Mouse (Mus musculus) ES-E14 (cell line): Measurements from ENCODE around the gene Mmp19. TPM values are rescaled to one million over a fixed set of nuclear protein-coding genes. Genes with fewer than 3 reads are reported as not detected.

Experiments
- DNase-seq: peaks from one replicate; pipeline ENCODE4 v3.0.0-alpha.2; 2013; ENCODE audit warnings: low read depth, low spot score
- H3K27ac ChIP-seq: 2 replicates; pipeline ENCODE4 v1.5.1; 2012; ENCODE audit warnings: low read depth, mild to moderate bottlenecking, low read length, moderate library complexity, mixed read lengths; ENCODE audit not compliant: poor library complexity, insufficient read depth, severe bottlenecking
- H3K36me3 ChIP-seq: 2 replicates; pipeline ENCODE4 v1.6.1; 2012; ENCODE audit warnings: mild to moderate bottlenecking, low read length, moderate library complexity, mixed read lengths; ENCODE audit not compliant: control insufficient read depth, poor library complexity, insufficient read depth, severe bottlenecking
- H3K4me1 ChIP-seq, 2 experiments: fragments of 150-350 bp in 1 of 2; sonication (generic) in 1 of 2; 2 replicates each; pipeline ENCODE4 v1.6.1; 2012; ENCODE audit warnings: low read length in 2 of 2, mild to moderate bottlenecking in 1 of 2, mixed read lengths in 1 of 2; ENCODE audit not compliant: control insufficient read depth in 2 of 2, insufficient read depth in 2 of 2, poor library complexity in 1 of 2
- H3K4me3 ChIP-seq, 2 experiments: fragments of 150-350 bp in 1 of 2; sonication (generic) in 1 of 2; 2 replicates each; pipeline ENCODE4 v1.5.1; 2012; ENCODE audit warnings: low read length in 2 of 2, low read depth in 1 of 2, mild to moderate bottlenecking in 1 of 2, mixed read lengths in 1 of 2; ENCODE audit not compliant: insufficient read depth in 1 of 2, poor library complexity in 1 of 2, severe bottlenecking in 1 of 2
- H3K9ac ChIP-seq: 2 replicates; pipeline ENCODE4 v1.6.1; 2012; ENCODE audit warnings: low read depth, mild to moderate bottlenecking, low read length, mixed read lengths; ENCODE audit not compliant: poor library complexity, insufficient read depth, severe bottlenecking
- H3K9me3 ChIP-seq: fragments of 150-350 bp; sonication (generic); 2 replicates; pipeline ENCODE4 v1.6.1; 2012; ENCODE audit warnings: low read depth, mild to moderate bottlenecking, low read length; ENCODE audit not compliant: control insufficient read depth, insufficient read depth
- CHD2 ChIP-seq: IDR thresholded peaks from 2 replicates; pipeline ENCODE4 v1.6.1; 2014; ENCODE audit warnings: mild to moderate bottlenecking, low read depth, low read length, inconsistent platforms
- HCFC1 ChIP-seq: IDR thresholded peaks from 2 replicates; pipeline ENCODE4 v1.6.1; 2012; ENCODE audit warnings: low read length, inconsistent platforms, borderline replicate concordance; ENCODE audit not compliant: insufficient read depth
- MAFK ChIP-seq: IDR thresholded peaks from 2 replicates; pipeline ENCODE4 v1.6.1; 2014; ENCODE audit warnings: mild to moderate bottlenecking, low read depth, low read length, inconsistent platforms; ENCODE audit not compliant: insufficient read depth
- ZC3H11A ChIP-seq: IDR thresholded peaks from 2 replicates; pipeline ENCODE4 v1.6.1; 2012; ENCODE audit warnings: low read depth, mild to moderate bottlenecking, inconsistent platforms, low read length, borderline replicate concordance
- ZNF384 ChIP-seq: IDR thresholded peaks from 2 replicates; pipeline ENCODE4 v1.6.1; 2012; ENCODE audit warnings: low read depth, low read length, inconsistent platforms
- in situ Hi-C, 2 experiments: fragments of 600-800 bp; cut with MboI; formaldehyde crosslinking; loops; one replicate each; pipeline ENCODE4 v1.15.1; 2025; ENCODE audit warnings: low sequenced_read_pairs in 2 of 2, inconsistent platforms in 1 of 2; ENCODE audit not compliant: unreplicated experiment in 2 of 2
- total RNA-seq: library from RNA; depleted of rRNA; stranded (reverse); fragments of 300-350 nt; gene quantifications from 2 replicates; pipeline ENCODE4 v1.2.3, GENCODE M21; 2012; rRNA removed

The Mmp19 gene
- total RNA-seq: 0.37 and 0.94 TPM in 2 replicates

DNA sequence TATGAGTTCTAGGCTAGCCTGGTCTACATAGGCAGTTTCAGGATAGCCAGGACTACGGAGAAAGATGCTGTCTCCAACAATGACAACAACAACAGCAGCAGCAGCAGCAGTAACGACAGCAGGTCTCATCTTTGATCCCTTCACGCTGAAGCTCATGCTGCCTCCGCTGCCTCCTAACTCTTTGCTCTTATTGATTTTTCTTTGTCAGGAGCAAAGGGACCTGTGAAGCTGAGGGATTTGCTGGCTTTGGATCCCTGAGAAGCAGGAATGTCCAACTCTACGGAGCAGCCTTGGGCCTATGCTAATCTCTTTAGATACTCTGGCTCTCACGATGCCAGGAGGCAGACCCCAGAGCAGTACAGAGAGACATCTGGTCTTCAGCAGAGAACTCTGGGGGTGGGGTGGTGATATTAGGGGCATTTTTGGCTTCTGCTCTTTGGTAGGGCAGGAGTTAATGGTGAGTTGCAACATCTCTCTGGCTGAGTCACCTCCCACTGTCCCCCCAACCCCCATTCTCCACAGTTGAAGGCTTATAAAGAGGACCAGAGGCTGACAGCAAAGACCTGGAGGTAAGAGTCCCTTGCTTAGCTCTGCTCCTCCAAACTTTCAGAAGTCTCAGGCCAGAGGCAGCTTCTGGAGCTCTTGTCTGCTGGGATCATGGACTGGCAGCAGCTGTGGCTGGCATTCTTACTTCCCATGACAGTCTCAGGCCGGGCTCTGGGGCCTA is at the start of gene Mmp19:
Gene Mmp19, plus strand, starts transcription at position 513 of the 727 bp plus-strand sequence.
- Histone ChIP-seq H3K9ac (no peak within 1 kb of the TSS), H3K9me3 (no peaks in the 10 kb centered on the region), H3K4me1 (no peaks in the 10 kb centered on the region; a peak in 2 of 4 replicates), H3K27ac (no peak within 1 kb of the TSS), H3K36me3 (no peaks in the 10 kb centered on the region), H3K4me3 (no peak within 1 kb of the TSS)
- in situ Hi-C loops: no loop called here
- DNase-seq: no peak
- no peak for TF ChIP-seq ZNF384
- no peak for TF ChIP-seq ZC3H11A
- TF ChIP-seq HCFC1: no peak
- no peak for TF ChIP-seq CHD2
- TF ChIP-seq MAFK: no peak

DNA sequence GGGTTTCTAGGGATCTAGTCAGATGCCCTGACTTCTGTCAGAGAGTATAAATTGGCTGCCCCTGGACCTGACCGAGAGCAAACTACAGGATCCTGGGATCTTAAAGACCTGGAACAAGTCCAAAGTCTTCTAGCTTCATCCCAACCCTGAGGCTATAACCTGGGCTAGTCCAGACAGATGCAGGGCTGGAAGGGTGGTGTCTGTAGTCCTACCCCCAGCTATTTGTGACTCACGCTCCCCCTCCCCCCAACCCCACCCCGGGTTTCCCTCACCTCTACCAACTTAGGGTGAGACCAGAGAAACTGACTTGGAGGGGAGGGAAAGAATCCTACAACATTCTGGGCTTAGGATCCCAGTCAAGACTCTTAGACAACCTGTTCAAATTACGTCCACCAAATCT is 48.1 kb upstream of the Mmp19 start:
- H3K4me1 ChIP-seq: peaks cover 14 to 22% of the 10 kb centered on the region in 2 experiments
- no peak overlapping the region; the same call in 1 of the 2 replicates for H3K27ac ChIP-seq
- H3K9me3 ChIP-seq: no peaks in the 10 kb centered on the region
- in situ Hi-C loops: no loop called here
- DNase-seq: no peak
- no peaks in the 10 kb centered on the region for H3K36me3 ChIP-seq
- H3K9ac ChIP-seq: no peak overlapping the region
- TF ChIP-seq HCFC1: no peak
- no peak for TF ChIP-seq CHD2
- TF ChIP-seq ZNF384: no peak
- peak overlapping the region; percentile 82 to 89; a peak in 3 of 4 replicates for H3K4me3 ChIP-seq

DNA sequence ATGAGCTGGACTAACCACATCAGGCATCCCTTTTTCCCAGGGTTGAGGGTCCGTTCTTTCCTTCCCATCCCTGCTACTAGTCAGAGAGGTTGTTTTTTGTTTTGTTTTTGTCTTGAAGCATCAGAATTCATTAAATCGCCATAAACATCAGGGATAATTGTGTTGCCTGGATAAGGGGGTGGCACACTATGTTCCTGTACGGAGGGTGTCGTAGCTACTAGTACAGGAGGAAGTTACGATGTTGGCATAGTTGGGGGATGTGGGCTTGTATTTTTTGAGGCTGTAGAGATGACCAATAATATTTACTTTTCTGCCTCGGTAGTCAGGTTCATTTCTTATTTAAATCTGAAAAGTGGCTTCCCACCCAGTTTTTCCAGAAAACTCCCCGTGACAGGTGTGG is 47.5 kb upstream of the Mmp19 start:
- in situ Hi-C loops: no loop called here
- TF ChIP-seq CHD2 (no peak), HCFC1 (no peak), MAFK (no peak), ZC3H11A (no peak), ZNF384 (no peak)
- peak overlapping the region; percentile 82 to 89 for H3K4me3 ChIP-seq
- H3K9me3 ChIP-seq: no peaks in the 10 kb centered on the region
- DNase-seq: no peak
- peak overlapping the region; percentile 80; the same call in 1 of the 2 replicates for H3K9ac ChIP-seq
- peaks cover 14 to 22% of the 10 kb centered on the region in 2 experiments for H3K4me1 ChIP-seq
- no peaks in the 10 kb centered on the region for H3K36me3 ChIP-seq
- no peak overlapping the region for H3K27ac ChIP-seq

DNA sequence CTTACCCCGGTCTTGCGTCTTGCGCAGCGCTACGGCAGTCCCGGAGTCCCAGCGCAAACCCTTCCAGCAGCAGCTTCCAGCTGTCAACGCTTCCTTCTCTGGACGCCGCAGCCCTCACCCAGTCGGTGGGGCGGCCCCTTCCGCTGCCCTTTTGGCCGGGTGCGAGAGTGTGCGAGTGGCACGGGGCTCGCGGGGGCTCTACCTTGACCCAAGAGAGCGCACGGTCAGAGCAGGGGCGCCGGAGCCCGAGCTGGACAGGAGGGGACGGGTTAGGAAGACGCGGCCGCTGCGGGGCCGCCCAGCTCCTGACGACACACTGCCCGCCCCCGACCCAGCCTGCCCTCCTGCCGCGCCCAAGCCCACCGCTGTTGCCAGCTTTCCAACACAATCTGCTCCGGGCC is 46.9 kb upstream of the Mmp19 start:
- Histone ChIP-seq H3K4me3 (peak overlapping the region; percentile 82 to 89), H3K9ac (peak overlapping the region; percentile 80), H3K9me3 (no peaks in the 10 kb centered on the region), H3K4me1 (peaks cover 14 to 17% of the 10 kb centered on the region in 2 experiments), H3K36me3 (no peaks in the 10 kb centered on the region), H3K27ac (0 out of 2 replicates have a peak overlapping the region, but pooled peaks have one; percentile 23)
- no peak for DNase-seq
- in situ Hi-C loops: no loop called here
- TF ChIP-seq ZNF384 (no peak), MAFK (no peak), HCFC1 (no peak), ZC3H11A (no peak), CHD2 (no peak)
